Mouse (Mus musculus) heart, embryonic 11.5 days (tissue): ENCODE results near the gene Sh3bp5. TPM values are rescaled to one million over a fixed set of nuclear protein-coding genes. Genes with fewer than 3 reads are reported as not detected.
A peak's percentile ranks its signal among the peaks of the same experiment; 100 is the strongest.

Source experiments
- ATAC-seq: fragments of 200-750 bp; cut with Nextera tagmentation; replicated peaks from 2 replicates; pipeline ENCODE4 v1.8.0; 2017; ENCODE audit warnings: moderate library complexity; ENCODE audit not compliant: insufficient number of reproducible peaks, low FRiP score, low TSS enrichment
- H3K27ac ChIP-seq: fragments of 300-500 bp; sonication (generic); 2 replicates; pipeline ENCODE4 v1.5.1; 2014; ENCODE audit warnings: mild to moderate bottlenecking, low read depth, low read length
- H3K27me3 ChIP-seq: fragments of 300-500 bp; sonication (generic); 2 replicates; pipeline ENCODE4 v1.6.1; 2014; ENCODE audit warnings: mild to moderate bottlenecking, low read length, mixed read lengths; ENCODE audit not compliant: control insufficient read depth, insufficient read depth
- H3K36me3 ChIP-seq: fragments of 300-500 bp; sonication (generic); 2 replicates; pipeline ENCODE4 v1.6.1; 2014; ENCODE audit warnings: mild to moderate bottlenecking, low read length, moderate library complexity, mixed read lengths; ENCODE audit not compliant: control insufficient read depth, insufficient read depth
- H3K4me1 ChIP-seq: fragments of 300-500 bp; sonication (generic); 2 replicates; pipeline ENCODE4 v1.6.1; 2014; ENCODE audit warnings: low read length; ENCODE audit not compliant: control insufficient read depth, insufficient read depth
- H3K4me2 ChIP-seq: fragments of 300-500 bp; sonication (generic); 2 replicates; pipeline ENCODE4 v1.6.1; 2014; ENCODE audit warnings: mild to moderate bottlenecking, moderate library complexity
- H3K4me3 ChIP-seq: fragments of 300-500 bp; sonication (generic); 2 replicates; pipeline ENCODE4 v1.5.1; 2014; ENCODE audit warnings: low read depth, low read length
- H3K9ac ChIP-seq: fragments of 300-500 bp; sonication (generic); 2 replicates; pipeline ENCODE4 v1.6.1; 2014; ENCODE audit warnings: mild to moderate bottlenecking, low read depth, low read length, moderate library complexity
- H3K9me3 ChIP-seq: fragments of 300-500 bp; sonication (generic); replicated peaks from 2 replicates; pipeline ENCODE4 v1.6.1; 2016; ENCODE audit warnings: low read length; ENCODE audit not compliant: control insufficient read depth
- WGBS: fragments of 180-500 bp; shearing (Covaris S2); extraction: QIAGEN DNeasy Blood & Tissue Kit; methylation state at CpG from one replicate; pipeline ENCODE4 v1.1.7; 2014; ENCODE audit not compliant: insufficient replicate concordance; 5-methylcytosine and 5-hydroxymethylcytosine counted together
- polyA plus RNA-seq: library from polyadenylated mRNA; unstranded; fragments of >200 nt; fragmentation: Nextera tagmentation; extraction: Ambion mirVana; gene quantifications from 2 replicates; pipeline ENCODE4 v1.2.1, GENCODE M21; 2014

Gene Sh3bp5
- polyA plus RNA-seq, 1 experiment from 2014 or later: 10.9 TPM

GRCm38 (mm10) chr14:31397353-31397752 is 38.5 kb downstream of the Sh3bp5 start:
- 80% methylated on average over 12 of the region's 12 CpGs for WGBS
- no peak overlapping the region for H3K4me2 ChIP-seq
- no peaks in the 10 kb centered on the region for H3K9me3 ChIP-seq
- no peak overlapping the region for H3K9ac ChIP-seq
- peaks cover 54% of the 10 kb centered on the region for H3K4me1 ChIP-seq
- H3K27ac ChIP-seq: no peak overlapping the region
- H3K27me3 ChIP-seq: no peaks in the 10 kb centered on the region
- no peak for ATAC-seq
- no peak overlapping the region for H3K4me3 ChIP-seq
- H3K36me3 ChIP-seq: no peaks in the 10 kb centered on the region

DNA sequence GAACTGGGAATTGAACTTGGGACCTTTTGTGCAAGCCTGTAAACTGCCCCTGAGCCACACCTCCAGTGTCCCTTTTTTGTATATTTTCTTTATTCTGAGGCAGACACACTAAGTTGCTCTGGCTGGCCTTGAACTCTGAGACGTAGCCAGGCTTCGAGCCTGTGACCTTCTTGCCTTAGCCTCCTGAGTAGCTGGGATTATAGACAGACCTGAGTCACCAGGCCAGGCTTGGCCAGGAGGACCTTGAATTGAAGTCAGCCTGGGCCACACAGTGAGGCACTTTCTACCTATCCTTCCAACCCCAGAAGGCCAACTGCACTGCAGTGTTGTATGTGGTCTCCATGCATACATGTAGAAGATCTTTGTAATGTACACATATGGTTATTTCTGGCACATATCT is 39.5 kb downstream of the Sh3bp5 start:
- Histone ChIP-seq H3K9ac (no peak overlapping the region), H3K27ac (no peak overlapping the region), H3K9me3 (no peaks in the 10 kb centered on the region), H3K4me2 (no peak overlapping the region), H3K4me1 (peaks cover 45% of the 10 kb centered on the region), H3K4me3 (no peak overlapping the region), H3K27me3 (no peaks in the 10 kb centered on the region; the same call in 1 of the 2 replicates), H3K36me3 (no peaks in the 10 kb centered on the region)
- no peak for ATAC-seq
- 83% methylated on average over 2 of the region's 2 CpGs for WGBS

DNA sequence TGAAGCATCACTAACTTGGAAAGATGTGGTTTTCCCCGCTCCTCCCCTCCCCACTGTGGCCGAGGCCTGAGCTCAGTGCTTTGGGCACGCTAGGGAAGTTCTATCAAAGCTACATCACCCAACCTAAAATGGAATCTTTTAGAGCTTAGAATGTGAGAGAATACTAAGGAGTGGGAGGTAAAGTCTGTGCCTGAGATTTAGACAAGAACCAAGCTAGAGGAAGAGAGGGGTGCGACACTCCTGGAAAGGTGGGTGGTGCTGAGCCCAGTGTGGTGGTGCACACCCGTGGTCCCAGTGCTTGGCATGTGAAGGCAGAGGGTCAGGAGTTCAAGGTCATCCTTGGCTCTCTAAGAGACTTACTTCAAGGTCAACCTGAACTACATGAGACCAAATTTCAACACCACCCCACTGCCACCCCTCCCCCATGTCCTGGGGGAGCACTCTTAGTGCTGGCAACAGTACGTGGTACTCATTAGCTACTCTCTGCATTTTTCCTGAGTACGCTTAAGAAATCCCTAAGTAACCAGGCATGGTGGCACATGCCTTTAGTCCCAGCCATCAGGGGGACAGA is 40.2 kb downstream of the Sh3bp5 start:
- H3K27ac ChIP-seq: no peak overlapping the region
- peaks cover 38% of the 10 kb centered on the region for H3K4me1 ChIP-seq

GRCm38 (mm10) chr14:31394822-31395532 is 40.9 kb downstream of the Sh3bp5 start:
- no peaks in the 10 kb centered on the region; the same call in 1 of the 2 replicates for H3K27me3 ChIP-seq
- H3K4me2 ChIP-seq: no peak overlapping the region
- H3K27ac ChIP-seq: no peak overlapping the region; the same call in none of the 2 replicates
- no peak for ATAC-seq
- peaks cover 32% of the 10 kb centered on the region for H3K4me1 ChIP-seq
- H3K36me3 ChIP-seq: no peaks in the 10 kb centered on the region
- H3K9ac ChIP-seq: no peak overlapping the region
- H3K4me3 ChIP-seq: no peak overlapping the region
- no peaks in the 10 kb centered on the region for H3K9me3 ChIP-seq
- 81% methylated on average over 9 of the region's 9 CpGs for WGBS

More for the DNA sequence above, 40.2 kb downstream of the Sh3bp5 start:
- Histone ChIP-seq H3K9ac (no peak overlapping the region), H3K4me3 (no peak overlapping the region), H3K4me2 (no peak overlapping the region), H3K27me3 (no peaks in the 10 kb centered on the region; the same call in 1 of the 2 replicates), H3K36me3 (no peaks in the 10 kb centered on the region), H3K9me3 (no peaks in the 10 kb centered on the region)
- WGBS: 89% methylated on average over 7 of the region's 7 CpGs
- no peak for ATAC-seq

DNA sequence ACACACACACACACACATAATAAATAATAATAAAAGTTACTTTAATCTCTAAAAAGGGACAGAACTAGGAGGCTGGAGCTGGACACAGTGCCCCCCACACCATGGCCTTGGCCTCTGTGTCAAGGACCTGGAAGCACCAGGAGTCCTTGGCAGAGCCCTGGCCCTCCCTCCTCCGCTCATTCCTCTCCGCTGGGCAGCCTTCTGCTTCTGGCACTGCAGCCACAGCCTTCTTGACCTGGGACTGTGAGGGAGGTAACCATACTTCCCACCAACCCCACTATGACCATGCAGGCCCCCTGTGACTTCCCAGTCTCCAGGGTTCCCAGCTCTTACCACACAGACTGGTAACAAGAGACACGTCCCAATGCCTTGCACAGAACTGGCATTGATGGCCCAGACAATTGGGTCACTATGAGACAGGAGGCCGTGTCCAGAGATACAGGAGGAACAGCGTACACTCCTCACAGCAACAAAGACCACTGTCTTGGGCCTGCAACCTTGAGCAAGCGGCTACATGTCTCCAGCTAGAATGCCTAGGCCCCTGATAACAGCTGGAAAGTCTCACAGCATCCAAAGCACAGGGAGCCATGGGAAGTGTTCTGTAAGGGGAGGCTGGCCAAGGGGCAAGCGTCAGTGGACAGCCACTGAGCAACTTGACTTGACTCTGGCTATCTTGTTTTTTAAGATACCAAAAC is 41.8 kb downstream of the Sh3bp5 start:
- Histone ChIP-seq H3K27ac (peak overlapping the region; percentile 13; the same call in 1 of the 2 replicates), H3K9ac (no peak overlapping the region)
- 52% methylated on average over 7 of the region's 7 CpGs for WGBS

GRCm38 (mm10) chr14:31393546-31393890 is 42.4 kb downstream of the Sh3bp5 start:
- peaks cover 30% of the 10 kb centered on the region for H3K4me1 ChIP-seq
- 44% methylated on average over 3 of the region's 3 CpGs for WGBS
- H3K27me3 ChIP-seq: peaks cover 4% of the 10 kb centered on the region; the same call in 1 of the 2 replicates
- no peak overlapping the region for H3K27ac ChIP-seq
- H3K4me2 ChIP-seq: no peak overlapping the region
- no peak overlapping the region for H3K4me3 ChIP-seq
- H3K36me3 ChIP-seq: no peaks in the 10 kb centered on the region
- no peaks in the 10 kb centered on the region for H3K9me3 ChIP-seq
- no peak; the same call in 1 of the 2 replicates for ATAC-seq
- H3K9ac ChIP-seq: no peak overlapping the region

More for the DNA sequence above, 41.8 kb downstream of the Sh3bp5 start:
- no peaks in the 10 kb centered on the region for H3K9me3 ChIP-seq
- H3K4me1 ChIP-seq: peaks cover 32% of the 10 kb centered on the region
- H3K27me3 ChIP-seq: peaks cover 4% of the 10 kb centered on the region; the same call in 1 of the 2 replicates
- no peak overlapping the region for H3K4me3 ChIP-seq
- H3K4me2 ChIP-seq: 0 out of 2 replicates have a peak overlapping the region, but pooled peaks have one; percentile 9
- ATAC-seq: no peak
- no peaks in the 10 kb centered on the region for H3K36me3 ChIP-seq

DNA sequence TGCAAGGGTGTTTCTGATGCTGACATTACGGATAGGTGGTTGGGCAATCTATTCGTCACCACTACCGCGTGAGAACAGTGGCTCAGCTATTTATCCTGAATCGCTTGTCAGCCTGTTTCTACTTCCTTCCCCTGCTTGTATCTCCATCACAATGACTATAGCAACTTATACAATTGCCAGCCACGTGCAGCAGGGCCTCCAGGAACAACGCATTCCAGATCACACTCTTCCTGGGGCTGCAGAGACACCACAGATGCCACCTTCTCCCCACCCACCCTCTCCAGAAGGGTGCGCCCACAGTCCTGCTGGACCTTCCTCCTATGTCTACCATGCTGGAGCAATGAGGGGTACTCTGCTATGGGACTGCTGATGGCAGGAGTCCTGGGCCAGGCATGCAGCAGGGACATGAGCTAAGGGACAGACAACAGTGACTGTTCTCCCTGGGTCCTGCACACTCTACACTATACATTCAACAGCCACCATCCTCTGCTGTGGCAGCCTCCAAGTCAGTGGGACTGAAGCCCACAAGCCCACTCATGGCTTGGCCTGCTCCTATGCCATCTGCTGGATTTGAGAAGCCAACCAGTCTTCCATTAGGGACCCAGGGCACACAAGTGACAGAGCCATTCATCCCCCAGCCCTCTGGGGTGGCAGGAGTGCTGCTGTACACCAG is 42.9 kb downstream of the Sh3bp5 start:
- no peaks in the 10 kb centered on the region for H3K36me3 ChIP-seq
- no peak overlapping the region for H3K27ac ChIP-seq
- H3K9me3 ChIP-seq: no peaks in the 10 kb centered on the region
- WGBS: 34% methylated on average over 8 of the region's 8 CpGs
- ATAC-seq: no peak
- no peak overlapping the region for H3K9ac ChIP-seq
- H3K4me3 ChIP-seq: no peak overlapping the region
- peaks cover 5% of the 10 kb centered on the region; the same call in 1 of the 2 replicates for H3K27me3 ChIP-seq
- H3K4me2 ChIP-seq: no peak overlapping the region
- peaks cover 34% of the 10 kb centered on the region for H3K4me1 ChIP-seq

DNA sequence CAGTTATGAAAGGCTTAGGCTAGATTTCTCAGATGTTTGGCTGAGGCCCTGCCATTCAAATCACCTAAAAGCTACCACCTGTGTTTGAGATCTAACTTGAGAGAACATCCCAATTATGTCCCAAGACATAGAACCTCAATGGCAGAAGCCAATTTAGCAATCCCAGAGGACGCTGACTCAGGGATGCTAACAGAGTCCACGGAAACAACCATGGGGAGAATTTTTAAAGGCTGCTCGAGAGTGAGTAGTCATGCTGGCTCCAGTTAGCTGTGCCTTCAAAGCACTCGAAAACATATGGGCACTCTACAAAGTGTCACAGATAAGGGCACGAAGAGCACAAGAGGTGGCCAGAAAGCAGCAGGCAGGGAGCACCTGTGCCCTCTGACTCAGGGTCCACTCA is 43.6 kb downstream of the Sh3bp5 start:
- peaks cover 33% of the 10 kb centered on the region for H3K4me1 ChIP-seq
- peaks cover 8% of the 10 kb centered on the region; the same call in 1 of the 2 replicates for H3K27me3 ChIP-seq
- WGBS: 45% methylated on average over 5 of the region's 5 CpGs
- H3K4me2 ChIP-seq: no peak overlapping the region
- no peaks in the 10 kb centered on the region for H3K36me3 ChIP-seq
- H3K9me3 ChIP-seq: no peaks in the 10 kb centered on the region
- no peak overlapping the region for H3K9ac ChIP-seq
- no peak overlapping the region for H3K4me3 ChIP-seq
- H3K27ac ChIP-seq: no peak overlapping the region
- ATAC-seq: no peak
